Mouse (Mus musculus) thymus, adult 2 months (tissue): ENCODE measurements around the gene Fscn2.

ENCODE experiments used
- CTCF ChIP-seq: fragments of 200-500 bp; IDR thresholded peaks from 2 replicates; pipeline ENCODE4 v1.5.1; 2012; ENCODE audit warnings: mild to moderate bottlenecking, control low read depth, low read length, moderate library complexity, borderline replicate concordance; ENCODE audit not compliant: control insufficient read depth, poor library complexity, insufficient read depth; ENCODE audit errors: extremely low read depth
- POLR2A ChIP-seq: fragments of 200-500 bp; IDR thresholded peaks from 2 replicates; pipeline ENCODE4 v1.6.1; 2012; ENCODE audit warnings: mild to moderate bottlenecking, low read length, control low read depth, moderate library complexity; ENCODE audit not compliant: control insufficient read depth, poor library complexity, insufficient read depth; ENCODE audit errors: extremely low read depth

DNA sequence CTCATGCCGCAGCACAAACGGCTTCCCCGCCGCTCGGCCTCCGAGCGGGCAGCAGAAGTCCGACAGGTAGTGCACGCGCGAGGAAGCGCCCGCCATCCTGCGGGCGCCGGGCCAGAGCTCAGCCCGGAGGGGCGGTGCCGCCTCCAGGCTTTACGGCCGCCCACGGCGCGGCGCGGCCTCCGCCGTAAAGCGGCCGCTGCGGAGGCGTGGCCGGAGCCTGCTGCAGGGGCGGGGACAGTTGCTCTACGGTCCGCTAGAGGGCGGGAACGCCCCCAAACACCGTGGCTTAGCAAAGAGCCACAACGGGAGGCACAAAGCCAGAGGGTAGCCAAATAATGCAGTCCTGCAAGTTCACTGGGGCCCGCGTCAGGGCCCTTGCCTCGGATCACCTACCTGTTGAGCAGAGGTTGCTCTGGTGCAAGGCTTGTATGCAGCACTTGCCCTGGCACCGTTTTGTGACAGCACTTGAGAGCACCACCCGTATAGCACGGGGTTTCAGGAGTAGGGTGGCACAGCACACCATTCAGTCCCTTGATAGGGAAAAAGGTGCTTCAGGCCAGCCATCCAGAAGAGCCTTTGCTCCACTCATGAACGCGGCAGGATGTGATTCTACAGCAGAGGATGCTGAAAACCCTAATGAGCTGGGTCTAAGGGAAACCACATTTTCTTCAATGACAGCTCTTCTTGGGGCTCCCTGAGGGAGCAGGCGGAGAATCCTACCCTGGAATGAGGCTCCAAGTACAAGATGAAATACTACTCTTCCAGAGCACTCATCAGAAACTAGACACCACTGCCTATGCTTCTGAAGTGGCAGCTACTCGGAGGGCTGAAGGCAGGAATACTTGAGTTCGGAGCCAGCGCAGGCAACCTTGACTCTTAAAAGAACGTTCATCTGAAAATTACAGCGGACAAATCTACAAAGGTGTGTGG, 17.5 kb downstream of the Fscn2 start, which contains the start of gene Faap100:
- TF ChIP-seq CTCF, result peak; percentile 93
- TF ChIP-seq POLR2A, result peak; percentile 84
